Mouse (Mus musculus): ENCODE measurements around the gene Serpina10. TPM values are rescaled to one million over a fixed set of nuclear protein-coding genes. Genes with fewer than 3 reads are reported as not detected.
"Not testable (repeated sequence)": the region's sequence is repeated elsewhere in the genome, so short reads cannot be mapped to it uniquely, and the experiment has no call there.

Gene Serpina10
- polyA plus RNA-seq, 1 experiment from 2014 or later, result 26.4 TPM

- WGBS (ENCODE audit: insufficient replicate concordance), result 61% methylated on average over 3 of the region's 3 CpGs
- Histone ChIP-seq H3K36me3 (no peaks in the 10 kb centered on the region), H3K27me3 (replicated peaks) (no peaks in the 10 kb centered on the region), H3K9ac (no peak overlapping the region), H3K4me1 (no peaks in the 10 kb centered on the region), H3K27ac (no peak overlapping the region), H3K4me2 (no peak overlapping the region), H3K9me3 (replicated peaks) (no peaks in the 10 kb centered on the region), H3K4me3 (no peak overlapping the region)
- no peak for ATAC-seq
Observed at GRCm38 (mm10) chr12:103601839-103602238, 29.4 kb downstream of the Serpina10 start.

GRCm38 (mm10) chr12:103600364-103600763 is 30.9 kb downstream of the Serpina10 start:
- Histone ChIP-seq H3K4me2 (no peak overlapping the region), H3K4me3 (no peak overlapping the region), H3K27me3 (replicated peaks) (no peaks in the 10 kb centered on the region), H3K36me3 (no peaks in the 10 kb centered on the region), H3K27ac (no peak overlapping the region), H3K9ac (no peak overlapping the region), H3K9me3 (replicated peaks) (no peaks in the 10 kb centered on the region), H3K4me1 (no peaks in the 10 kb centered on the region)
- ATAC-seq, result no peak
- WGBS (ENCODE audit: insufficient replicate concordance), result 17% methylated on average over 3 of the region's 3 CpGs

- H3K27me3 ChIP-seq (replicated peaks), result no peaks in the 10 kb centered on the region
- H3K4me1 ChIP-seq, result no peaks in the 10 kb centered on the region
- no peaks in the 10 kb centered on the region for H3K9me3 ChIP-seq (replicated peaks)
- H3K9ac ChIP-seq, result no peak overlapping the region
- no peaks in the 10 kb centered on the region for H3K36me3 ChIP-seq
- H3K4me2 ChIP-seq, result no peak overlapping the region
- 29% methylated on average over 2 of the region's 2 CpGs for WGBS (ENCODE audit: insufficient replicate concordance)
- no peak for ATAC-seq
- H3K4me3 ChIP-seq, result no peak overlapping the region
- H3K27ac ChIP-seq, result no peak overlapping the region
Observed at GRCm38 (mm10) chr12:103598411-103598810, 32.8 kb downstream of the Serpina10 start.

- no peak overlapping the region for H3K4me2 ChIP-seq
- H3K27ac ChIP-seq, result no peak overlapping the region
- no peaks in the 10 kb centered on the region for H3K36me3 ChIP-seq
- no peak overlapping the region for H3K4me3 ChIP-seq
- H3K9me3 ChIP-seq (replicated peaks), result no peaks in the 10 kb centered on the region
- no peaks in the 10 kb centered on the region for H3K27me3 ChIP-seq (replicated peaks)
- H3K9ac ChIP-seq, result no peak overlapping the region
- ATAC-seq, result no peak
- WGBS (ENCODE audit: insufficient replicate concordance), result 66% methylated on average over 8 of the region's 8 CpGs
- no peaks in the 10 kb centered on the region for H3K4me1 ChIP-seq
Observed at GRCm38 (mm10) chr12:103583771-103584170, 47.5 kb downstream of the Serpina10 start.

- H3K9ac ChIP-seq; H3K4me2 ChIP-seq; ATAC-seq; H3K27me3 ChIP-seq (replicated peaks); H3K4me3 ChIP-seq; H3K36me3 ChIP-seq; H3K4me1 ChIP-seq; H3K9me3 ChIP-seq (replicated peaks); H3K27ac ChIP-seq: not testable (repeated sequence)
- WGBS (ENCODE audit: insufficient replicate concordance), result 71% methylated on average over 6 of the region's 6 CpGs
Observed at GRCm38 (mm10) chr12:103578148-103578547, 53.1 kb downstream of the Serpina10 start.

GRCm38 (mm10) chr12:103569690-103570089 is 61.6 kb downstream of the Serpina10 start:
- Histone ChIP-seq H3K9ac (no peak overlapping the region), H3K27ac (no peak overlapping the region), H3K4me1 (no peaks in the 10 kb centered on the region), H3K4me2 (no peak overlapping the region), H3K36me3 (no peaks in the 10 kb centered on the region), H3K4me3 (no peak overlapping the region), H3K9me3 (replicated peaks) (no peaks in the 10 kb centered on the region), H3K27me3 (replicated peaks) (no peaks in the 10 kb centered on the region)
- WGBS (ENCODE audit: insufficient replicate concordance), result 42% methylated on average over 6 of the region's 6 CpGs
- ATAC-seq, result no peak

- H3K36me3 ChIP-seq, result no peaks in the 10 kb centered on the region
- H3K27me3 ChIP-seq (replicated peaks), result no peaks in the 10 kb centered on the region
- no peak overlapping the region for H3K4me2 ChIP-seq
- H3K9ac ChIP-seq, result no peak overlapping the region
- no peaks in the 10 kb centered on the region for H3K4me1 ChIP-seq
- H3K4me3 ChIP-seq, result no peak overlapping the region
- ATAC-seq, result no peak
- no peak overlapping the region for H3K27ac ChIP-seq
- WGBS (ENCODE audit: insufficient replicate concordance), result 41% methylated on average over 3 of the region's 3 CpGs
- no peaks in the 10 kb centered on the region for H3K9me3 ChIP-seq (replicated peaks)
Observed at GRCm38 (mm10) chr12:103567129-103567528, 64.1 kb downstream of the Serpina10 start.

- H3K4me2 ChIP-seq, result no peak overlapping the region
- H3K27ac ChIP-seq, result no peak overlapping the region
- H3K36me3 ChIP-seq, result no peaks in the 10 kb centered on the region
- no peaks in the 10 kb centered on the region for H3K4me1 ChIP-seq
- no peaks in the 10 kb centered on the region for H3K9me3 ChIP-seq (replicated peaks)
- H3K4me3 ChIP-seq, result no peak overlapping the region
- ATAC-seq, result no peak
- 55% methylated on average over 7 of the region's 7 CpGs for WGBS (ENCODE audit: insufficient replicate concordance)
- H3K9ac ChIP-seq, result no peak overlapping the region
- no peaks in the 10 kb centered on the region for H3K27me3 ChIP-seq (replicated peaks)
Observed at GRCm38 (mm10) chr12:103565151-103565550, 66.1 kb downstream of the Serpina10 start.

Other genes starting within 250 kb of the Serpina10 start
- 24.2 and 26.2 TPM in 2 replicates for gene Otub2, start 242.8 kb downstream of the Serpina10 start, polyA plus RNA-seq (2016; fragmentation: Nextera tagmentation; extraction: Ambion mirVana)
- gene 9330161L09Rik, start 223.6 kb downstream of the Serpina10 start, polyA plus RNA-seq (2016; fragmentation: Nextera tagmentation; extraction: Ambion mirVana), result 0.18 and 0.24 TPM in 2 replicates
- gene Ddx24, start 205.6 kb downstream of the Serpina10 start, polyA plus RNA-seq (2016; fragmentation: Nextera tagmentation; extraction: Ambion mirVana), result 69.1 and 72.6 TPM in 2 replicates
- 9.8 and 11.6 TPM in 2 replicates for gene Ifi27, start 197.2 kb downstream of the Serpina10 start, polyA plus RNA-seq (2016; fragmentation: Nextera tagmentation; extraction: Ambion mirVana)
- 1.4 and 1.6 TPM in 2 replicates for gene Ifi27l2a, start 187.8 kb downstream of the Serpina10 start, polyA plus RNA-seq (2016; fragmentation: Nextera tagmentation; extraction: Ambion mirVana)
- gene Ifi27l2b, start 174.2 kb downstream of the Serpina10 start, polyA plus RNA-seq (2016; fragmentation: Nextera tagmentation; extraction: Ambion mirVana), result not detected in 2 replicates
- gene Ppp4r4, start 99.2 kb downstream of the Serpina10 start, polyA plus RNA-seq (2016; fragmentation: Nextera tagmentation; extraction: Ambion mirVana), result 1.8 and 2.3 TPM in 2 replicates
- 1,015 and 1,058 TPM in 2 replicates for gene Serpina6, start 25.8 kb upstream of the Serpina10 start, polyA plus RNA-seq (2016; fragmentation: Nextera tagmentation; extraction: Ambion mirVana)
- not detected in 2 replicates for gene Serpina16, start 44.7 kb upstream of the Serpina10 start, polyA plus RNA-seq (2016; fragmentation: Nextera tagmentation; extraction: Ambion mirVana)
- gene Serpina1f, start 64.1 kb upstream of the Serpina10 start, polyA plus RNA-seq (2016; fragmentation: Nextera tagmentation; extraction: Ambion mirVana), result 0.13 and 0.21 TPM in 2 replicates
- gene Serpina1d, start 142.1 kb upstream of the Serpina10 start, polyA plus RNA-seq (2016; fragmentation: Nextera tagmentation; extraction: Ambion mirVana), result 63.1 and 65.7 TPM in 2 replicates
- 358 and 359 TPM in 2 replicates for gene Serpina1b, start 198.9 kb upstream of the Serpina10 start, polyA plus RNA-seq (2016; fragmentation: Nextera tagmentation; extraction: Ambion mirVana)
- 222 and 223 TPM in 2 replicates for gene Serpina1a, start 232.1 kb upstream of the Serpina10 start, polyA plus RNA-seq (2016; fragmentation: Nextera tagmentation; extraction: Ambion mirVana)